Mouse (Mus musculus): ENCODE data around the gene Dnajc4.

The Dnajc4 gene

GRCm38 (mm10) chr19:6942764-6943163 lies 49.6 kb downstream of the Dnajc4 start:
- no peak for DNase-seq

GRCm38 (mm10) chr19:6942249-6942691 lies 50.1 kb downstream of the Dnajc4 start, which contains the start of gene Gpr137:
TSS of gene Gpr137 (minus strand) at chr19:6942480.
- DNase-seq: peak; percentile 90 to 91

GRCm38 (mm10) chr19:6941372-6942248 lies 50.8 kb downstream of the Dnajc4 start, which contains the start of gene Bad:
TSS of gene Bad (plus strand) at chr19:6941861.
- DNase-seq: peak; percentile 96 to 98

- no peak for DNase-seq
These were observed 51.7 kb downstream of the Dnajc4 start for GRCm38 (mm10) chr19:6940396-6941351.

GRCm38 (mm10) chr19:6939106-6940002 lies 53.0 kb downstream of the Dnajc4 start:
- no peak for DNase-seq

Measured in B cell, adult 2 months (primary cell).